Mouse (Mus musculus): ENCODE measurements around the gene Nt5c.

GRCm38 (mm10) chr11:115446906-115447305 is 44.8 kb downstream of the Nt5c start:
- TF ChIP-seq MAX (IDR thresholded peaks at IDR 0.05) (no peak), CTCF (IDR thresholded peaks at IDR 0.05; ENCODE audit: control insufficient read depth, insufficient read depth, insufficient read length) (no peak), CEBPB (IDR thresholded peaks at IDR 0.05; ENCODE audit: low read depth) (no peak), USF1 (IDR thresholded peaks at IDR 0.05; ENCODE audit: low read depth) (no peak), MYOG (IDR thresholded peaks at IDR 0.05; ENCODE audit: control insufficient read depth, extremely low read depth, insufficient read length) (no peak)
